ENCODE assay signal across 26 mouse cellular contexts in the genomic region with DNA sequence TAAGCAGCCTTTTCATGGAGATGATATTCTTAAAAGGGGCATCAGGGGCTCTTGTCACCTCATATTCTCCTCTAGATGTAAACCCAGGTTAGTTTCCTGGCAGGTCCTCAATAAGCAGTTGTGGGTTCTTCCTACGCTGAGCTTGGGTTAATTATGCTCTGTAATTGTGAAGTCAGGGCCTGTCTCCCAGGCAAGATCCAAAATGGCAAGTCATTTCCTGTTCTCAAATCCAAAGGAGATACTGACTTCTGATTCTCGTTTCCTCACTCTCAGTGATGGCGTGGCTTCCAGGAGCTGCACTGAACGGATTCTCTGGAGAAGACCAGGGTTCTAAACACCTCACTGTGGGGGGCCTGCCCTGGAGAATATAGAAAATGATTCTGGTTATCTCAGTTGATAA.
DNase-seq lines count a peak whose midpoint lies in the region; ATAC-seq and TF ChIP-seq lines count a peak whose summit lies in the region.
"Had no signal": no experiment of that assay in that cellular context is flagged by ENCODE, and none has a peak within 500 bp of the region (broad histone marks: within the 10 kb centered on the region; RNA-seq: fewer than 3 reads in every experiment).

No protein-coding gene starts in this region.

- WGBS in heart, embryonic 10.5 days, result 43% methylated on average over 4 of the region's 4 CpGs
- WGBS in heart, adult 2 months, result 35% methylated on average over 4 of the region's 4 CpGs
- 66% methylated on average over 4 of the region's 4 CpGs for WGBS in kidney, embryonic 14.5 days

- no peaks in the 10 kb centered on the region for H3K27me3 ChIP-seq in heart, embryonic 10.5 days (ENCODE audit: insufficient read depth, poor library complexity, severe bottlenecking)
- no peaks in the 10 kb centered on the region for H3K27me3 ChIP-seq in heart, adult 2 months (ENCODE audit: control insufficient read depth, insufficient read depth, low read length)
- H3K27me3 ChIP-seq in kidney, embryonic 14.5 days (ENCODE audit: control insufficient read depth, insufficient read depth, low read length), result no peaks in the 10 kb centered on the region
- H3K27me3 ChIP-seq: embryonic facial prominence, embryonic 15.5 days; hindbrain, embryonic 15.5 days; neural tube, embryonic 15.5 days had no signal

- no peak overlapping the region for H3K9ac ChIP-seq in heart, adult 2 months (ENCODE audit: low read depth, low read length)
- no peak overlapping the region for H3K9ac ChIP-seq in kidney, embryonic 14.5 days (ENCODE audit: low read depth, low read length)
- H3K9ac ChIP-seq: embryonic facial prominence, embryonic 15.5 days; hindbrain, embryonic 15.5 days; liver, postnatal 0 days; neural tube, embryonic 15.5 days had no signal

- no peak for TF ChIP-seq CTCF in heart, adult 2 months (IDR thresholded peaks at IDR 0.05)

- H3K79me2 ChIP-seq in heart, adult 2 months (replicated peaks; ENCODE audit: control insufficient read depth, insufficient read depth, low read length), result no peaks in the 10 kb centered on the region

- H3K4me2 ChIP-seq in kidney, embryonic 14.5 days (replicated peaks; ENCODE audit: low read depth, low read length), result no peak overlapping the region
- H3K4me2 ChIP-seq: embryonic facial prominence, embryonic 15.5 days; hindbrain, embryonic 15.5 days; liver, embryonic 11.5 days; neural tube, embryonic 15.5 days had no signal

- no peak for TF ChIP-seq EP300 in heart, adult 2 months (IDR thresholded peaks at IDR 0.05; ENCODE audit: insufficient read depth, low read depth, low read length)

- ATAC-seq in kidney, embryonic 14.5 days (ENCODE audit: low FRiP score, low TSS enrichment), result no peak
- peak; percentile 13 to 30 for ATAC-seq in hematopoietic stem cell, adult 5-6 weeks (replicated peaks in 1 of 2; ENCODE audit: insufficient read depth in 1 of 2, low FRiP score in 2 of 2, low TSS enrichment in 1 of 2, low read depth in 1 of 2, poor library complexity in 2 of 2, severe bottlenecking in 2 of 2)
- ATAC-seq: forebrain, embryonic 16.5 days; liver, postnatal 0 days; midbrain, embryonic 16.5 days had no signal

- peak overlapping the region; percentile 37; the same call in 1 of the 2 replicates for H3K27ac ChIP-seq in heart, embryonic 10.5 days
- no peak overlapping the region; the same call in 1 of the 2 replicates for H3K27ac ChIP-seq in heart, adult 2 months
- H3K27ac ChIP-seq in kidney, embryonic 14.5 days (ENCODE audit: low read depth, low read length), result peak overlapping the region; percentile 1; the same call in 1 of the 2 replicates
- H3K27ac ChIP-seq: embryonic facial prominence, embryonic 15.5 days; hindbrain, embryonic 15.5 days; macrophage; midbrain, embryonic 10.5 days; neural tube, embryonic 15.5 days had no signal

- H3K9me3 ChIP-seq in heart, embryonic 10.5 days, result no peaks in the 10 kb centered on the region
- H3K9me3 ChIP-seq in kidney, embryonic 14.5 days (ENCODE audit: control insufficient read depth, low read length), result no peaks in the 10 kb centered on the region
- H3K9me3 ChIP-seq: embryonic facial prominence, embryonic 15.5 days; hindbrain, embryonic 15.5 days; midbrain, embryonic 10.5 days; neural tube, embryonic 15.5 days had no signal

- DNase-seq in heart, embryonic 10.5 days (ENCODE audit: low spot score), result no peak
- DNase-seq in heart, adult 2 months, result no peak
- DNase-seq in kidney, adult 9 months, result no peak
- peak; percentile 36 for DNase-seq in 3T3-L1 (ENCODE audit: low read depth, low spot score)
- DNase-seq in frontal cortex, postnatal 10 days (ENCODE audit: low spot score in 2 of 2), result no peak
- DNase-seq in gastrocnemius, postnatal 36 days, result no peak
- DNase-seq: adrenal gland, postnatal 25 days; cerebellum, adult 9-10 months; gastrocnemius, postnatal 14 days; heart, postnatal 14 days; kidney, adult 2 months; layer of hippocampus, adult 9-11 months; left cerebral cortex, postnatal 4 days; liver, postnatal 0 days; thymus, adult 2 months; thymus, postnatal 4 days had no signal

- no peak overlapping the region for H3K4me3 ChIP-seq in heart, embryonic 10.5 days
- H3K4me3 ChIP-seq in heart, adult 2 months, result no peak overlapping the region
- no peak overlapping the region for H3K4me3 ChIP-seq in kidney, embryonic 14.5 days (ENCODE audit: low read length)
- H3K4me3 ChIP-seq: embryonic facial prominence, embryonic 15.5 days; hindbrain, embryonic 15.5 days; midbrain, embryonic 10.5 days; neural tube, embryonic 15.5 days had no signal

- no peak for TF ChIP-seq POLR2A in heart, adult 2 months (IDR thresholded peaks at IDR 0.05; ENCODE audit: insufficient read depth, low read depth, low read length)

- H3K36me3 ChIP-seq in heart, embryonic 10.5 days, result no peaks in the 10 kb centered on the region
- peaks cover 2% of the 10 kb centered on the region; the same call in 1 of the 2 replicates for H3K36me3 ChIP-seq in heart, adult 2 months (ENCODE audit: control insufficient read depth, insufficient read depth, low read length)
- no peaks in the 10 kb centered on the region for H3K36me3 ChIP-seq in kidney, embryonic 14.5 days (ENCODE audit: control insufficient read depth, insufficient read depth, low read length)
- H3K36me3 ChIP-seq: embryonic facial prominence, embryonic 15.5 days; hindbrain, embryonic 15.5 days; midbrain, embryonic 10.5 days; neural tube, embryonic 15.5 days had no signal

- H3K4me1 ChIP-seq in heart, embryonic 10.5 days, result peaks cover 5% of the 10 kb centered on the region; the same call in 1 of the 2 replicates
- peaks cover 4% of the 10 kb centered on the region for H3K4me1 ChIP-seq in heart, adult 2 months (ENCODE audit: control insufficient read depth, insufficient read depth, low read length)
- 0 out of 2 replicates have a peak, but pooled peaks cover 4% of the 10 kb centered on the region for H3K4me1 ChIP-seq in kidney, embryonic 14.5 days (ENCODE audit: control insufficient read depth, insufficient read depth, low read length)
- H3K4me1 ChIP-seq: embryonic facial prominence, embryonic 15.5 days; hindbrain, embryonic 15.5 days; midbrain, embryonic 10.5 days; neural tube, embryonic 15.5 days had no signal

- intact Hi-C loops in heart, adult 2 months (cut with DNase I), result no loop called here
- intact Hi-C loops in gastrocnemius, postnatal 36 days (cut with DNase I), result no loop called here
